Mouse (Mus musculus): ENCODE results near the gene Lrp1. TPM values are rescaled to one million over a fixed set of nuclear protein-coding genes. Genes with fewer than 3 reads are reported as not detected.

Gene Lrp1
- total and polyA plus RNA-seq, 3 experiments = 0.39 to 0.42 TPM; not detected in 1

DNA sequence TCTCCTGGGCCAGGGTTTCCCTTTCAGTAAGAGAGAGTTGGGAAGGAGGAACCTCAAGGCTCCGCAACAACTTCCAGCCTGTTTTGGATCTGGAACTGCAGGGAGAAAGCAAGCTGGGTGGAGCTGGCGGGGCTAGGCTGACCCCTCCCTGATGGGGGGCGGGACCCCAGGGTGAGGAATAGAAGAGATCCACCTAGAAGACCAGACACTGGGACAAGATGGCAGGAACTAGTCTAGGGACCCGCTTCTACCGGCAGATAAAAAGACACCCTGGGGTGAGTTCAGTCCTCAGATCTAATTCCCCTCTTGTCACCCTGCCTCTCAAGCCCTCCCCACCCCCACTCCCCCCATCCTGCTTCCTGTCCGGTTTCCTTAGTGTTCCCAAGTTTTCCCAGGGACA is 106.2 kb downstream of the Lrp1 start, which contains the start of gene Ndufa4l2 (continued):
- peak; percentile 31; the same call in 1 of the 2 replicates for TF ChIP-seq CHD2 (IDR thresholded peaks at IDR 0.05; ENCODE audit: low read length)

DNA sequence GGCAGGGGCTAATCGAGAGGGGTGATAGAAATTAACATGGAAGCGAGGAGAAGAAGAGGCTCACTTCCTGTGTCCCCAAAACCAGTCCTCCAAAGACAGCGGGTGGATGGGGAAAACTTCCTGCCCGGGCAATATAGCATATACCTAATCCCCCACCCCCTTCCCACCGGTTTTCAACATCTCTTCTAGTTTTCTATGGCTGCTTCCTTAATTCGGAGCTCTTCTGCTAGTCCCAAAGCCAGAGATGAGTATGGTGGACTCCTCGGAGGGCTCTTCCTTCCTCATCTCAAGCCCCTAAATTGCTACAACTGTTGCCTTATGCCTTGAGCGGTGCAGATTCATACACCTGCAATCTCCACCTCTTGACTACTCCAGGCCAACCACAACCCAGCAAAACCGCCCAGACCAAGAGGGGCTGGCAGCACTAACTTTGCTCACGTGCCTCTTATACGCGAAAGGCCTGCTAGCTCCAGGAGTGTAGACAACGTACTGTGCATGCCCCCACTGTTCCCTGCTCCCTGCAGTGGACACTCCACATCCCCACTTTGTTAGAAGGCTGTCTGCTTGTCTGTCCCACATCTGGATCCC is 106.7 kb downstream of the Lrp1 start:
- TF ChIP-seq BHLHE40 (IDR thresholded peaks at IDR 0.05; ENCODE audit: borderline replicate concordance, low read depth, low read length) = peak; percentile 92
- peak; percentile 73; the same call in 1 of the 2 replicates for TF ChIP-seq USF1 (IDR thresholded peaks at IDR 0.05; ENCODE audit: low read depth, low read length)
- 0 out of 2 replicates have a peak, but pooled peaks have one; percentile 14 for TF ChIP-seq TBP (IDR thresholded peaks at IDR 0.05; ENCODE audit: low read depth, low read length)
- TF ChIP-seq NELFE (IDR thresholded peaks at IDR 0.05; ENCODE audit: low read depth, low read length) = peak; percentile 29; the same call in 1 of the 2 replicates
- no peak for TF ChIP-seq ZKSCAN1 (IDR thresholded peaks at IDR 0.05; ENCODE audit: low read depth, low read length)
- TF ChIP-seq UBTF (IDR thresholded peaks at IDR 0.05; ENCODE audit: borderline replicate concordance, insufficient read depth, low read depth, low read length) = 0 out of 2 replicates have a peak, but pooled peaks have one; percentile 49
- peak overlapping the region; percentile 65 for H3K9ac ChIP-seq (ENCODE audit: control insufficient read depth, low read depth, low read length, poor library complexity, severe bottlenecking)
- H3K79me2 ChIP-seq (ENCODE audit: control insufficient read depth, insufficient read depth, low read length, poor library complexity) = peaks cover under 1% of the 10 kb centered on the region
- peaks cover 0 to 35% of the 10 kb centered on the region in 2 experiments; a peak in 3 of 4 replicates for H3K4me1 ChIP-seq (ENCODE audit: control insufficient read depth in 1 of 2, insufficient read depth in 2 of 2, low read length in 2 of 2)
- H3K4me3 ChIP-seq (ENCODE audit: control insufficient read depth in 1 of 2, insufficient read depth in 1 of 2, low read depth in 2 of 2, low read length in 2 of 2) = peak overlapping the region; percentile 45 to 56
- peak; percentile 74 for DNase-seq (ENCODE audit: low read depth, low spot score)
- H3K9me3 ChIP-seq (replicated peaks; ENCODE audit: insufficient read depth, low read length) = no peaks in the 10 kb centered on the region
- peak overlapping the region; percentile 83 for H3K27ac ChIP-seq (ENCODE audit: control insufficient read depth, low read depth, low read length)
- H3K27me3 ChIP-seq (ENCODE audit: control insufficient read depth in 1 of 2, insufficient read depth in 2 of 2, low read length in 2 of 2) = no peaks in the 10 kb centered on the region
- H3K36me3 ChIP-seq (ENCODE audit: control insufficient read depth in 1 of 2, insufficient read depth in 2 of 2, low read length in 2 of 2) = peaks cover 0 to 12% of the 10 kb centered on the region in 2 experiments; a peak in 2 of 4 replicates

DNA sequence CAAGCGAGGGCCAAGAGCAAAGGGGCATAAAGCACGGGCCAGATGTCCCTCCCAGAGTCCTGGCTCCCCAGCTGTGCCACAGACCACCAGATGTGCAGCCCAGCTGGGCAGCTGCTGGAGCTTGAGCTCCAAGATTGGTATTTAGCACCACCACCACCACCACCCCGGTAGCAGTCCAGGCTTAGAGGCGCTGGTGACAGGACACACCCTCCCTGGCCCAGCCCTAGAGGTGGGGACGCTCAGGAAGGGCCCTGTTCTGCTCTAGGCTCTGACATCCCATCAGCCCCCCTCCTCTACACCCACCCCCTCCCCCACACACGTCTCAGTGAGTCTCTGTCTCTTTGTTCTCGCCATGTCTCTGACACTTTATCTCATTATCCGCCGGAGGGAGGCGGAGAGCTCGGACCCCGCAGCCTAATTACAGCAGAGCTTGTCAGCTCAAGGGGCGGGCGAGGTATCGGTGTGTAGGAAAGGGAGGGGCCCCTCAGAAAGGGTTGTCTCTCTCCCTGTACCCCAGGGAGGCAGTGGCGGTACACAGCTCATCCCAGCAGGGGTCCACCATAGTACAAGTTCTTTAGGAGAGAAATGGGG is 107.4 kb downstream of the Lrp1 start:
- TF ChIP-seq BHLHE40 (IDR thresholded peaks at IDR 0.05; ENCODE audit: borderline replicate concordance, low read depth, low read length) = peak; percentile 54; the same call in 1 of the 2 replicates
- peak in 1 of 2 experiments; percentile 43; a peak in 2 of 4 replicates for TF ChIP-seq EP300 (IDR thresholded peaks at IDR 0.05; ENCODE audit: low read depth in 1 of 2, low read length in 2 of 2)
- TF ChIP-seq USF1 (IDR thresholded peaks at IDR 0.05; ENCODE audit: low read depth, low read length) = 0 out of 2 replicates have a peak, but pooled peaks have one; percentile 27
- TF ChIP-seq CTCF (IDR thresholded peaks at IDR 0.05 in 2 of 3, conservative IDR thresholded peaks at IDR 0.05 in 1 of 3; ENCODE audit: control insufficient read depth in 1 of 3, insufficient read depth in 1 of 3, low read depth in 2 of 3, low read length in 3 of 3, poor library complexity in 1 of 3, severe bottlenecking in 1 of 3) = peak in 1 of 3 experiments; percentile 9; a peak in 1 of 6 replicates
- 0 out of 2 replicates have a peak, but pooled peaks have one; percentile 35 for TF ChIP-seq RCOR1 (IDR thresholded peaks at IDR 0.05; ENCODE audit: low read depth, low read length)
- TF ChIP-seq POLR2A (IDR thresholded peaks at IDR 0.05; ENCODE audit: control insufficient read depth in 1 of 2, insufficient read depth in 1 of 2, low read depth in 1 of 2, low read length in 2 of 2, poor library complexity in 1 of 2) = peak in 1 of 2 experiments; percentile 23; a peak in 1 of 4 replicates
- no peak for TF ChIP-seq JUND (IDR thresholded peaks at IDR 0.05; ENCODE audit: low read depth, low read length)
- TF ChIP-seq E2F4 (IDR thresholded peaks at IDR 0.05; ENCODE audit: borderline replicate concordance, low read depth, low read length) = no peak
- TF ChIP-seq NRF1 (IDR thresholded peaks at IDR 0.05; ENCODE audit: insufficient read depth, low read depth, low read length, poor library complexity, severe bottlenecking) = 0 out of 2 replicates have a peak, but pooled peaks have one; percentile 27
- TF ChIP-seq SIN3A (IDR thresholded peaks at IDR 0.05; ENCODE audit: low read length) = peak; percentile 54
- no peak; the same call in 1 of the 2 replicates for TF ChIP-seq ZKSCAN1 (IDR thresholded peaks at IDR 0.05; ENCODE audit: low read depth, low read length)
- TF ChIP-seq POLR2AphosphoS2 (IDR thresholded peaks at IDR 0.05; ENCODE audit: low read length) = no peak
- peak; percentile 96 for TF ChIP-seq MAZ (IDR thresholded peaks at IDR 0.05; ENCODE audit: low read depth, low read length)
- TF ChIP-seq RAD21 (IDR thresholded peaks at IDR 0.05; ENCODE audit: low read depth, low read length) = no peak
- TF ChIP-seq ELF1 (IDR thresholded peaks at IDR 0.05; ENCODE audit: low read depth, low read length) = peak; percentile 32; the same call in 1 of the 2 replicates
- peak; percentile 45 for TF ChIP-seq ETS1 (IDR thresholded peaks at IDR 0.05; ENCODE audit: low read depth, low read length)
- 0 out of 2 replicates have a peak, but pooled peaks have one; percentile 17 for TF ChIP-seq ZC3H11A (IDR thresholded peaks at IDR 0.05; ENCODE audit: low read depth, low read length)
- no peak for TF ChIP-seq USF2 (IDR thresholded peaks at IDR 0.05; ENCODE audit: borderline replicate concordance in 1 of 2, insufficient read depth in 1 of 2, low read depth in 1 of 2, low read length in 2 of 2)
- peak; percentile 49; the same call in 1 of the 2 replicates for TF ChIP-seq NELFE (IDR thresholded peaks at IDR 0.05; ENCODE audit: low read depth, low read length)
- peak; percentile 71 for TF ChIP-seq HCFC1 (IDR thresholded peaks at IDR 0.05; ENCODE audit: low read depth, low read length)
- no peak for TF ChIP-seq UBTF (IDR thresholded peaks at IDR 0.05; ENCODE audit: borderline replicate concordance, insufficient read depth, low read depth, low read length)
- peak; percentile 53 for TF ChIP-seq TCF12 (IDR thresholded peaks at IDR 0.05; ENCODE audit: low read depth, low read length)
- peak overlapping the region; percentile 65 for H3K9ac ChIP-seq (ENCODE audit: control insufficient read depth, low read depth, low read length, poor library complexity, severe bottlenecking)
- no peaks in the 10 kb centered on the region for H3K9me3 ChIP-seq (replicated peaks; ENCODE audit: insufficient read depth, low read length)
- H3K36me3 ChIP-seq (ENCODE audit: control insufficient read depth in 1 of 2, insufficient read depth in 2 of 2, low read length in 2 of 2) = peaks cover 0 to 11% of the 10 kb centered on the region in 2 experiments; a peak in 2 of 4 replicates
- H3K4me1 ChIP-seq (ENCODE audit: control insufficient read depth in 1 of 2, insufficient read depth in 2 of 2, low read length in 2 of 2) = peaks cover 0 to 33% of the 10 kb centered on the region in 2 experiments; a peak in 3 of 4 replicates
- H3K27me3 ChIP-seq (ENCODE audit: control insufficient read depth in 1 of 2, insufficient read depth in 2 of 2, low read length in 2 of 2) = no peaks in the 10 kb centered on the region
- peak overlapping the region; percentile 45 to 56 for H3K4me3 ChIP-seq (ENCODE audit: control insufficient read depth in 1 of 2, insufficient read depth in 1 of 2, low read depth in 2 of 2, low read length in 2 of 2)
- peak; percentile 93 for DNase-seq (ENCODE audit: low read depth, low spot score)
- H3K27ac ChIP-seq (ENCODE audit: control insufficient read depth, low read depth, low read length) = peak overlapping the region; percentile 83
- H3K79me2 ChIP-seq (ENCODE audit: control insufficient read depth, insufficient read depth, low read length, poor library complexity) = no peaks in the 10 kb centered on the region; the same call in 1 of the 2 replicates

All from MEL (cell line).